Mouse (Mus musculus) embryo, embryonic 10 days (tissue): ENCODE data around the gene Prkce.

Source experiments
- DNase-seq: peaks from one replicate; pipeline ENCODE4 v3.0.0-alpha.2; 2015; ENCODE audit warnings: low spot score

The Prkce gene

GRCm38 (mm10) chr17:86685263-86685662 lies 517.7 kb downstream of the Prkce start:
- DNase-seq, result no peak

GRCm38 (mm10) chr17:86687021-86687420 lies 519.4 kb downstream of the Prkce start:
- no peak for DNase-seq

GRCm38 (mm10) chr17:86690871-86691390 lies 523.3 kb downstream of the Prkce start:
- DNase-seq, result no peak

GRCm38 (mm10) chr17:86697751-86698150 lies 530.2 kb downstream of the Prkce start:
- no peak for DNase-seq

- no peak for DNase-seq
Measured at GRCm38 (mm10) chr17:86703336-86703735, 535.8 kb downstream of the Prkce start.

GRCm38 (mm10) chr17:86705236-86705635 lies 537.7 kb downstream of the Prkce start:
- no peak for DNase-seq

GRCm38 (mm10) chr17:86706467-86706866 lies 538.9 kb downstream of the Prkce start:
- DNase-seq, result no peak
